Mouse (Mus musculus) brain, adult 2 months (tissue): ENCODE measurements at regions not wholly inside any gene's neighbourhood (a gene's known extent, or its start where the extent isn't known, plus 50 kb on each side); places are given as distances from the start of the nearest gene placed in this dataset.
"Not testable (repeated sequence)": the region's sequence is repeated elsewhere in the genome, so short reads cannot be mapped to it uniquely, and the experiment has no call there.

Source experiments
- DNase-seq: peaks from one replicate; pipeline ENCODE4 v3.0.0; 2011; ENCODE audit warnings: low read depth, low spot score

GRCm38 (mm10) chr17:94866630-94867029 lies 116.8 kb upstream of the Mettl4 start:
- DNase-seq = no peak

- DNase-seq = peak; percentile 91
Measured at GRCm38 (mm10) chr17:94864531-94865318, 114.9 kb upstream of the Mettl4 start.

GRCm38 (mm10) chr17:94854698-94855097 lies 104.9 kb upstream of the Mettl4 start:
- not testable (repeated sequence) for DNase-seq

- DNase-seq = peak; percentile 93
Measured at GRCm38 (mm10) chr17:94834446-94835117, 84.8 kb upstream of the Mettl4 start.

GRCm38 (mm10) chr17:94834067-94834445 lies 84.2 kb upstream of the Mettl4 start:
- DNase-seq = peak; percentile 2

- DNase-seq = peak; percentile 1
Measured at GRCm38 (mm10) chr17:94826415-94826814, 76.6 kb upstream of the Mettl4 start.

- no peak for DNase-seq
Measured at GRCm38 (mm10) chr17:94808758-94809157, 58.9 kb upstream of the Mettl4 start.
